Mouse (Mus musculus) limb, embryonic 12.5 days (tissue): ENCODE results near the gene Prex1. TPM values are rescaled to one million over a fixed set of nuclear protein-coding genes. Genes with fewer than 3 reads are reported as not detected.
"Not testable (repeated sequence)": the region's sequence is repeated elsewhere in the genome, so short reads cannot be mapped to it uniquely, and the experiment has no call there.

Source experiments
- ATAC-seq: fragments of 200-750 bp; cut with Nextera tagmentation; 2 replicates; pipeline ENCODE4 v1.8.0; 2017; ENCODE audit warnings: low read depth, moderate TSS enrichment; ENCODE audit not compliant: insufficient number of reproducible peaks, insufficient read depth, low FRiP score, low TSS enrichment
- H3K27ac ChIP-seq: fragments of 300-500 bp; sonication (generic); 2 replicates; pipeline ENCODE4 v1.5.1; 2016; ENCODE audit warnings: mild to moderate bottlenecking, moderate library complexity
- H3K27me3 ChIP-seq: fragments of 300-500 bp; sonication (generic); 2 replicates; pipeline ENCODE4 v1.6.1; 2016; ENCODE audit warnings: mild to moderate bottlenecking, moderate library complexity
- H3K36me3 ChIP-seq: fragments of 300-500 bp; sonication (generic); 2 replicates; pipeline ENCODE4 v1.6.1; 2016; ENCODE audit warnings: mild to moderate bottlenecking, moderate library complexity
- H3K4me1 ChIP-seq: fragments of 300-500 bp; sonication (generic); replicated peaks from 2 replicates; pipeline ENCODE4 v1.6.1; 2016
- H3K4me2 ChIP-seq: fragments of 300-500 bp; sonication (generic); 2 replicates; pipeline ENCODE4 v1.6.1; 2016; ENCODE audit warnings: mild to moderate bottlenecking, moderate library complexity
- H3K4me3 ChIP-seq: fragments of 300-500 bp; sonication (generic); replicated peaks from 2 replicates; pipeline ENCODE4 v1.5.1; 2016; ENCODE audit warnings: mild to moderate bottlenecking
- H3K9ac ChIP-seq: fragments of 300-500 bp; sonication (generic); replicated peaks from 2 replicates; pipeline ENCODE4 v1.6.1; 2016; ENCODE audit warnings: mild to moderate bottlenecking, moderate library complexity
- H3K9me3 ChIP-seq: fragments of 300-500 bp; sonication (generic); 2 replicates; pipeline ENCODE4 v1.6.1; 2016; ENCODE audit warnings: mild to moderate bottlenecking, moderate library complexity
- WGBS: fragments of 180-500 bp; shearing (Covaris S2); methylation state at CpG from one replicate; pipeline ENCODE4 v1.1.7; 2016; 5-methylcytosine and 5-hydroxymethylcytosine counted together
- polyA plus RNA-seq: library from polyadenylated mRNA; unstranded; fragments of >200 nt; fragmentation: Nextera tagmentation; extraction: Ambion mirVana; gene quantifications from 2 replicates; pipeline ENCODE4 v1.2.1, GENCODE M21; 2016

The Prex1 gene
- polyA plus RNA-seq, 1 experiment from 2014 or later = 26.5 TPM

- WGBS = 78% methylated on average over 10 of the region's 10 CpGs
- H3K27ac ChIP-seq = peak overlapping the region; percentile 7; the same call in 1 of the 2 replicates
- H3K9ac ChIP-seq = no peak overlapping the region
- H3K4me2 ChIP-seq = no peak overlapping the region
- no peaks in the 10 kb centered on the region for H3K36me3 ChIP-seq
- H3K27me3 ChIP-seq = no peaks in the 10 kb centered on the region
- no peaks in the 10 kb centered on the region; the same call in 1 of the 2 replicates for H3K9me3 ChIP-seq
- peaks cover 16% of the 10 kb centered on the region for H3K4me1 ChIP-seq
- H3K4me3 ChIP-seq = no peak overlapping the region
- ATAC-seq = 0 out of 2 replicates have a peak, but pooled peaks have one; percentile 43
Observed at GRCm38 (mm10) chr2:166523156-166523890, 190.3 kb downstream of the Prex1 start.

GRCm38 (mm10) chr2:166522612-166523120 is 191.0 kb downstream of the Prex1 start:
- Histone ChIP-seq H3K4me2 (no peak overlapping the region), H3K36me3 (no peaks in the 10 kb centered on the region), H3K27ac (peak overlapping the region; percentile 7; the same call in 1 of the 2 replicates), H3K4me3 (no peak overlapping the region), H3K9ac (no peak overlapping the region), H3K9me3 (no peaks in the 10 kb centered on the region; the same call in 1 of the 2 replicates), H3K27me3 (no peaks in the 10 kb centered on the region), H3K4me1 (peaks cover 19% of the 10 kb centered on the region)
- ATAC-seq = no peak
- 90% methylated on average over 15 of the region's 15 CpGs for WGBS

- H3K36me3 ChIP-seq = no peaks in the 10 kb centered on the region
- H3K27ac ChIP-seq = no peak overlapping the region
- no peaks in the 10 kb centered on the region for H3K9me3 ChIP-seq
- no peaks in the 10 kb centered on the region for H3K27me3 ChIP-seq
- ATAC-seq = no peak
- H3K9ac ChIP-seq = no peak overlapping the region
- 61% methylated on average over 16 of the region's 16 CpGs for WGBS
- peaks cover 24% of the 10 kb centered on the region for H3K4me1 ChIP-seq
- no peak overlapping the region for H3K4me2 ChIP-seq
- H3K4me3 ChIP-seq = no peak overlapping the region
Observed at GRCm38 (mm10) chr2:166521878-166522611, 191.6 kb downstream of the Prex1 start.

GRCm38 (mm10) chr2:166521461-166521860 is 192.2 kb downstream of the Prex1 start:
- H3K4me1 ChIP-seq = peaks cover 30% of the 10 kb centered on the region
- H3K36me3 ChIP-seq = no peaks in the 10 kb centered on the region
- no peak for ATAC-seq
- no peaks in the 10 kb centered on the region for H3K9me3 ChIP-seq
- WGBS = 87% methylated on average over 5 of the region's 5 CpGs
- H3K9ac ChIP-seq = no peak overlapping the region
- H3K4me2 ChIP-seq = no peak overlapping the region
- no peak overlapping the region for H3K27ac ChIP-seq
- no peak overlapping the region for H3K4me3 ChIP-seq
- no peaks in the 10 kb centered on the region for H3K27me3 ChIP-seq

- H3K4me3 ChIP-seq = no peak overlapping the region
- H3K9ac ChIP-seq = no peak overlapping the region
- H3K27ac ChIP-seq = no peak overlapping the region
- H3K36me3 ChIP-seq = no peaks in the 10 kb centered on the region
- no peaks in the 10 kb centered on the region for H3K9me3 ChIP-seq
- no peak overlapping the region for H3K4me2 ChIP-seq
- H3K4me1 ChIP-seq = peaks cover 25% of the 10 kb centered on the region
- no peak for ATAC-seq
- H3K27me3 ChIP-seq = no peaks in the 10 kb centered on the region
- WGBS = 91% methylated on average over 12 of the region's 12 CpGs
Observed at GRCm38 (mm10) chr2:166520536-166520935, 193.1 kb downstream of the Prex1 start.

GRCm38 (mm10) chr2:166517392-166518174 is 196.0 kb downstream of the Prex1 start:
- H3K27ac ChIP-seq = peak overlapping the region; percentile 59; the same call in 1 of the 2 replicates

GRCm38 (mm10) chr2:166516818-166517353 is 196.7 kb downstream of the Prex1 start:
- ATAC-seq = no peak
- H3K4me2 ChIP-seq = no peak overlapping the region
- H3K27ac ChIP-seq = no peak overlapping the region
- no peak overlapping the region for H3K9ac ChIP-seq
- H3K4me3 ChIP-seq = no peak overlapping the region
- no peaks in the 10 kb centered on the region for H3K9me3 ChIP-seq
- H3K27me3 ChIP-seq = no peaks in the 10 kb centered on the region
- H3K36me3 ChIP-seq = no peaks in the 10 kb centered on the region
- H3K4me1 ChIP-seq = peaks cover 21% of the 10 kb centered on the region
- WGBS = 49% methylated on average over 6 of the region's 6 CpGs

More at GRCm38 (mm10) chr2:166517392-166518174, 196.0 kb downstream of the Prex1 start:
- not testable (repeated sequence) for H3K9me3 ChIP-seq, H3K36me3 ChIP-seq, H3K27me3 ChIP-seq, H3K4me3 ChIP-seq, ATAC-seq, H3K9ac ChIP-seq
- 9% methylated on average over 15 of the region's 17 CpGs for WGBS
- Histone ChIP-seq H3K4me2 (peak overlapping the region; percentile 29), H3K4me1 (peaks cover 23% of the 10 kb centered on the region)

Other genes with a start within 250 kb of the Prex1 start
- gene Trp53rkb, start 78.7 kb upstream of the Prex1 start, polyA plus RNA-seq = 8.8 and 14.2 TPM in 2 replicates
- gene Arfgef2, start 91.8 kb upstream of the Prex1 start, polyA plus RNA-seq = 5.2 and 5.8 TPM in 2 replicates
- 169 and 172 TPM in 2 replicates for gene Cse1l, start 192.2 kb upstream of the Prex1 start, polyA plus RNA-seq